Mouse (Mus musculus) megakaryocyte, embryonic 14.5 days (primary cell): ENCODE data around the gene Snx33.

ENCODE experiments used
- FLI1 ChIP-seq: IDR thresholded peaks from 2 replicates; pipeline ENCODE4 v1.6.1; 2012; ENCODE audit warnings: low read length, inconsistent platforms, mixed read lengths
- GATA1 ChIP-seq: IDR thresholded peaks from 3 replicates; pipeline ENCODE4 v1.6.1; 2012; ENCODE audit warnings: mixed read lengths, low read length, inconsistent platforms, borderline replicate concordance

DNA sequence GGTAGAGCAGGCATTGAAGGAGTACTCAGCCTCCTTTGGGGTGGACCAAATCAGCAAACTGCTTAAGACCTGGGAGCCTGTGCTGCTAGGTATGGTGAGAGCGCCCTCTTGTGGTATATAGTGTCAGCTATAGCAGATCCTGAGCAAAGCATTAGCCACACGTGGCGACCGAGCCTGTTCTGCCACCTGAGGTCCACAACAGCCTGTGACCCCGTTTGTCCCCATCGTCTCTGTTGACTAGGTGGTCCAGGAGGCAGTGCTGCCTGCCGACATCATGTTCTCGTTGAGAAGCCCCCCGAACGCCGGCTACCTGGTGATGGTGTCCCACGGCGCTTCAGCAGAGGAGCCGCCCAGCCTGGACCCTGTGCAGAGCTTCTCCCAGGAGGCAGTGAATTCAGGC lies 38.4 kb downstream of the Snx33 start:
- no peak for TF ChIP-seq GATA1
- no peak for TF ChIP-seq FLI1
